Mouse (Mus musculus): ENCODE data around the gene Osbpl9. TPM values are rescaled to one million over a fixed set of nuclear protein-coding genes. Genes with fewer than 3 reads are reported as not detected.

The Osbpl9 gene
- polyA plus RNA-seq, 1 experiment from 2014 or later = 57.2 TPM

DNA sequence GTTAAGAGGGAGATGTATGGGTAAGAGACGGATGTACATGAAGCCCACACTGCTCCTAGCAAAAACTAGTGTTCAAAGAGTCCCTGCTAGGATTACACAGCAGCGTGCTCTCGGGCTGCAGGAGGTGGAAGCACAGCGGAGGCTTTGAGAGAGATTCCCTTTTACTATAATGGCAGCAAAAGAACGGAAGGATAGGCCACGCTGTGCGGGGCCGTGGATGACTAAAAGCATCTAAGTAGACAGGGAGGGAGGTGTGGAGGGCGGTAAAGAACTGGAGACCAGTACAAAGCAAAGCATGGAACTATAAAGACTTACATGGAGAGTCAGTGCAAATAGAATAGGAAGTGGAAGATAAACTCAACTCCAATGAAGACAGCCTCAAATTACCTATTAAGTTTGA lies 74.1 kb downstream of the Osbpl9 start:
- Histone ChIP-seq H3K9ac (ENCODE audit: low read length) (no peak overlapping the region), H3K36me3 (ENCODE audit: control insufficient read depth, insufficient read depth) (no peaks in the 10 kb centered on the region), H3K4me2 (ENCODE audit: low read depth, low read length) (no peak overlapping the region), H3K4me1 (ENCODE audit: control insufficient read depth, insufficient read depth, low read length) (peaks cover 15% of the 10 kb centered on the region), H3K9me3 (replicated peaks; ENCODE audit: control insufficient read depth, low read length) (no peaks in the 10 kb centered on the region), H3K27ac (ENCODE audit: low read length) (no peak overlapping the region), H3K27me3 (ENCODE audit: control insufficient read depth, insufficient read depth, low read length) (no peaks in the 10 kb centered on the region), H3K4me3 (ENCODE audit: low read length) (no peak overlapping the region)
- 88% methylated on average over 9 of the region's 9 CpGs for WGBS
- ATAC-seq (replicated peaks; ENCODE audit: extremely low read depth, insufficient read depth, low FRiP score) = no peak

DNA sequence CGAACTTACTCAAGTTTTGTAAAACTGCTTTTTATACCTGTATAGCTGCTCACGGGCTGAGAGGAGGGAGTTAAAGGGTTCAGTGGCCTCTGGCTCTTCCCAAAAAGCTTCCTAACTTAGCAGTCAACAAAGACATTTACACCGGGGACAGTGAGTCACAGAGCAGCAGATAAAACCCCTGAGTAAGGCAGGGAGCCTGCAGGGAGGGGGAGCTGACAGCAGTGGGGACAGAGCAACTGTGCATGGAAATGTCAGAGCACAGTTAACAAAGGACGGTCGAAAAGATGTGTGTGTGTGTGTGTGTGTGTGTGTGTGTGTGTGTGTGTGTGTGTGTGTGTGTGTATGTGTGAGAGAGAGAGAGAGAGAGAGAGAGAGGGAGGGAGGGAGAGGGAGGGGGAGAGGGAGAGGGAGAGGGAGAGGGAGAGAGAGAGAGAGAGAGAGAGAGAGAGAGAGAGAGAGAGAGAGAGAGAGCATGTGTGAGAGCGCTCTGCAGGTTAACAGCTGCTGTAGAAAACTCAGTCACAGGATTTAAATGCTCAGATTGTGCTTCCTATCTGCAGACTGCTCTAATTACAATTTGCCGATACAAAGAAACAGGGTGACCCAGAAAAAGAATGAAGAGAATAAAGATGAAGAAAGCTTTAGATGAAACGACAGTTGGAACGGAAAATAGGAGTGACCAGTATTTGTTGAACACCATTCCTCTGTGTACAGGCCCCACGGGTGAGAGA lies 75.1 kb downstream of the Osbpl9 start:
- Histone ChIP-seq H3K27ac (ENCODE audit: low read length) (no peak overlapping the region), H3K4me1 (ENCODE audit: control insufficient read depth, insufficient read depth, low read length) (peaks cover 19% of the 10 kb centered on the region), H3K9ac (ENCODE audit: low read length) (no peak overlapping the region), H3K36me3 (ENCODE audit: control insufficient read depth, insufficient read depth) (no peaks in the 10 kb centered on the region), H3K9me3 (replicated peaks; ENCODE audit: control insufficient read depth, low read length) (no peaks in the 10 kb centered on the region), H3K4me2 (ENCODE audit: low read depth, low read length) (no peak overlapping the region), H3K27me3 (ENCODE audit: control insufficient read depth, insufficient read depth, low read length) (no peaks in the 10 kb centered on the region), H3K4me3 (ENCODE audit: low read length) (no peak overlapping the region)
- 34% methylated on average over 10 of the region's 10 CpGs for WGBS
- ATAC-seq (replicated peaks; ENCODE audit: extremely low read depth, insufficient read depth, low FRiP score) = peak; percentile 80

DNA sequence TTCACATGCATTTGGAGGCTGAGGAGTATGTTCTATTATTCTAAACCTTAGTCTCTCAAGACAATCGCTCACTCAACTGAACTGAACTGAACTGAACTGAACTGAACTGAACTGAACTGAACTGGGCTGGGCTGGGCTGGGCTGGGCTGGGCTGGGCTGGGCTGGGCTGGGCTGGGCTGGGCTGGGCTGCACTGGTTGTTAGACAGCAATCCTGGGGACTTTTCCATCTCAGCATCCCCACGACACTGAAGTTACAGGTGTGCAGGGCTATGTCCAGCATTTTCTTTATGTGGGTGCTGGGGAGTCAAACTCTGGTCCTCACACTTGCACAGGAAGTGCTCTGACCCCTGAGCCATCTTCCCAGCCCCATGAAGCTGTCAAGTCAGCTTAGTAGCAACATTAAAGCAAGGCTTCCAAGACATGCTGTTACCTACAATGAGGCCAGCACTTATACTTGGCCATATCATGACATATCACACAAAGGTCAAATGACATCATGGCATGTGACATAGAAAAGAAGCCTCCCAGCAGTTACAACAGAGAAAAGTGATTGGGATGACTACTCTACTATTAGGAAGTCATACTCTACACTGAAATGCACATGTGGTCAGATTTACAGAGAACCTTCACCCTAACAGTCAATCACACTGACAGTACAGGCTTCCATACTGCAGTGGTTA lies 76.2 kb downstream of the Osbpl9 start:
- Histone ChIP-seq H3K9ac (ENCODE audit: low read length) (no peak overlapping the region), H3K4me2 (ENCODE audit: low read depth, low read length) (no peak overlapping the region), H3K4me1 (ENCODE audit: control insufficient read depth, insufficient read depth, low read length) (peaks cover 19% of the 10 kb centered on the region), H3K27ac (ENCODE audit: low read length) (no peak overlapping the region), H3K36me3 (ENCODE audit: control insufficient read depth, insufficient read depth) (no peaks in the 10 kb centered on the region), H3K27me3 (ENCODE audit: control insufficient read depth, insufficient read depth, low read length) (no peaks in the 10 kb centered on the region), H3K9me3 (replicated peaks; ENCODE audit: control insufficient read depth, low read length) (no peaks in the 10 kb centered on the region), H3K4me3 (ENCODE audit: low read length) (no peak overlapping the region)
- WGBS = 87% methylated on average over 2 of the region's 2 CpGs
- ATAC-seq (replicated peaks; ENCODE audit: extremely low read depth, insufficient read depth, low FRiP score) = no peak

DNA sequence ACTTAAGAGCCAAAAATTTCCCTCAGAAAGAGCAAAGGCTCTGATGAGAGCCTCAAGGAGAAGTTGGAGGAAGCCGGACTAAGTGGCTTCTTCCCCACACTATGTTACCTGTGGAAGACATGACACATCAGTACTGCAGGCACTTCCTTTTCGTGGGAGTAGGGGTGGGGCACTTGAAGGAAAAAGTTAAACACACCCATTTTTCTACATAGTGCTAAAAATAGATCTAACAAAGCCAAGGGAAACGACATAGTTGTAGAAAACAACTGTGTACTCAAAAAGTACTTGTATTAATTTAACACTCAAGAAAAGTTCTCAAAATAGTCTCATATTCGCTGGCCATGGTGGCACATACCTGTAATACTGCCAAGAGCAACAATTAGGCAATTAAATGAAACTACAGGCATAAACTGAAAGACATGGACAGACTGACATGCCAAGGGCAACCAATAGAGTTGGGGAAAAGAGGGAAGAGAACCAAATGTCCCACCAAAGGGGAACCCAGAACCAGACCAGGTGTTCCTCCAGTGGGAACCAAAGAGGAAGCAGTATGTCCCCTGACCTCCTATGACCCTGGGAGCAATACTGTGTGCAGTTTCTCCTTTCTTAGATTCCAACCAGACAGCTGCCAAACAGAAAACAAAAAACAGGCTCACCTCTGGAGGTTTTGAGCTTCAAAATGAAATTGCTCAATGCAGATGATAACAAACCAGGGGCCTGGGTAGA lies 79.1 kb downstream of the Osbpl9 start:
- Histone ChIP-seq H3K9me3 (replicated peaks; ENCODE audit: control insufficient read depth, low read length) (no peaks in the 10 kb centered on the region), H3K36me3 (ENCODE audit: control insufficient read depth, insufficient read depth) (no peaks in the 10 kb centered on the region), H3K27me3 (ENCODE audit: control insufficient read depth, insufficient read depth, low read length) (no peaks in the 10 kb centered on the region), H3K4me3 (ENCODE audit: low read length) (no peak overlapping the region), H3K4me1 (ENCODE audit: control insufficient read depth, insufficient read depth, low read length) (peaks cover 23% of the 10 kb centered on the region), H3K27ac (ENCODE audit: low read length) (no peak overlapping the region; the same call in 1 of the 2 replicates), H3K9ac (ENCODE audit: low read length) (no peak overlapping the region), H3K4me2 (ENCODE audit: low read depth, low read length) (no peak overlapping the region)
- no peak for ATAC-seq (replicated peaks; ENCODE audit: extremely low read depth, insufficient read depth, low FRiP score)
- 42% methylated on average over 4 of the region's 4 CpGs for WGBS

DNA sequence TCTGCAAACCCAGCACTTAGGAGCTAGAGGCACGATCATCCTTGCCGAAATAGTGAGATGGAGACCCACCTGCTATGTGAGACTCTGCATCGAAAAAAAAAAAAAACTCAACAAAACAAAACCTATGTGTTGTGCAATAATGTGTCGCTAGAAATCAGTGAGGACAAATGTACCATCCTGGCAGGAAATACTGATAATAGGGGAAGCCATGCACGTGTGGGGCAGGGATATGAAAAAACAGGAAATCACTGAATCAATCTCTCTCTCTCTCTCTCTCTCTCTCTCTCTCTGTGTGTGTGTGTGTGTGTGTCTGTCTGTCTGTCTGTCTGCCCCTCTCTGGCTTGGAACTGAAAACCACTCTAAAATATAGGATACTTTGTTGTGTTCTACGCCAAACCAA lies 81.3 kb downstream of the Osbpl9 start:
- no peaks in the 10 kb centered on the region for H3K36me3 ChIP-seq (ENCODE audit: control insufficient read depth, insufficient read depth)
- no peak overlapping the region for H3K4me2 ChIP-seq (ENCODE audit: low read depth, low read length)
- no peak overlapping the region for H3K9ac ChIP-seq (ENCODE audit: low read length)
- no peak overlapping the region for H3K27ac ChIP-seq (ENCODE audit: low read length)
- peaks cover 26% of the 10 kb centered on the region for H3K4me1 ChIP-seq (ENCODE audit: control insufficient read depth, insufficient read depth, low read length)
- 75% methylated on average over 6 of the region's 6 CpGs for WGBS
- H3K4me3 ChIP-seq (ENCODE audit: low read length) = no peak overlapping the region
- no peaks in the 10 kb centered on the region for H3K9me3 ChIP-seq (replicated peaks; ENCODE audit: control insufficient read depth, low read length)
- H3K27me3 ChIP-seq (ENCODE audit: control insufficient read depth, insufficient read depth, low read length) = no peaks in the 10 kb centered on the region
- ATAC-seq (replicated peaks; ENCODE audit: extremely low read depth, insufficient read depth, low FRiP score) = no peak

DNA sequence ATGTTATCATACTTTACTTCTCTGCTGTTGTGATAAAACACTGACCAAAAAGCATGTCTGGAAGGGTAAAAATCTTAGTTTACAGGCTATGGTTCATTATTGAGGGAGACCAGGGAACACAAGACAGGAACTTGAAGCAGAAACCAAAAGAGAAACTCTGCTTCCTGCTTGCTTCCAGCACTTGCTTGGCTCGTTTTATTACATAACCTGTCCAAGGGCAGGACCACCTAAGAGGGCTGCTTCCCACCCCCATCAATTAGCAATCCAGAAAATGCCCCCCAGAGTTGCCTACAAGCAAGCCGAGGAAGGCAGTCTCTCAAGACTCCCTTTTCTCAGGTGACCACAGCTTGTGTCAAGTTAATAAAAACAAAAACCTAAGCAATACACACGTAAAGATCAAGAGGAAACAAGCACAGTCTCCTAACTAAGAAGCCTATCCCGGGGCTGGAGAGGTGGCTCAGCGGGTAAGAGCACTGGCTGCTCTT lies 82.4 kb downstream of the Osbpl9 start:
- WGBS = 77% methylated on average over 5 of the region's 5 CpGs

DNA sequence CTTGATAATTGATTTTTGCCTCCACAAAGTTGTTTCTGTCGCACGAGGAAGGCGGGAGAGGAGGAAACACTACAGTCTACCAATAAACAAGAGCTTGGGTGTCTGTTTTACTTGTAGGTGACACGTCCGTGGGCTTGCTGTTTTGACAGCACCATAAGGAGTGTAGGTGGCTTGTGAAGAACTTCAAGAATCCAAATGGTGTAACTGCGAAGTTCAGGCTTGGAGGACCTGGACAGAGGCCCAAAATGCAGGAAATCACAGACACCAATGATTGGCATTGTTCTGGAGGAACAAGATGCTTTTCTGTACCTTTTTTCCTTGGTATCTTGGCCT lies 83.8 kb downstream of the Osbpl9 start:
- Histone ChIP-seq H3K4me2 (ENCODE audit: low read depth, low read length) (peak overlapping the region; percentile 91), H3K9ac (ENCODE audit: low read length) (peak overlapping the region; percentile 79), H3K27me3 (ENCODE audit: control insufficient read depth, insufficient read depth, low read length) (no peaks in the 10 kb centered on the region), H3K36me3 (ENCODE audit: control insufficient read depth, insufficient read depth) (no peaks in the 10 kb centered on the region), H3K27ac (ENCODE audit: low read length) (peak overlapping the region; percentile 89), H3K4me1 (ENCODE audit: control insufficient read depth, insufficient read depth, low read length) (peaks cover 30% of the 10 kb centered on the region), H3K4me3 (ENCODE audit: low read length) (peak overlapping the region; percentile 66), H3K9me3 (replicated peaks; ENCODE audit: control insufficient read depth, low read length) (no peaks in the 10 kb centered on the region)
- ATAC-seq (replicated peaks; ENCODE audit: extremely low read depth, insufficient read depth, low FRiP score) = no peak
- WGBS = 2% methylated on average over 6 of the region's 6 CpGs

More for the DNA sequence above, 82.4 kb downstream of the Osbpl9 start:
- Histone ChIP-seq H3K4me3 (ENCODE audit: low read length) (no peak overlapping the region), H3K27ac (ENCODE audit: low read length) (no peak overlapping the region), H3K9me3 (replicated peaks; ENCODE audit: control insufficient read depth, low read length) (no peaks in the 10 kb centered on the region), H3K4me2 (ENCODE audit: low read depth, low read length) (no peak overlapping the region), H3K9ac (ENCODE audit: low read length) (no peak overlapping the region), H3K36me3 (ENCODE audit: control insufficient read depth, insufficient read depth) (no peaks in the 10 kb centered on the region), H3K4me1 (ENCODE audit: control insufficient read depth, insufficient read depth, low read length) (peaks cover 33% of the 10 kb centered on the region), H3K27me3 (ENCODE audit: control insufficient read depth, insufficient read depth, low read length) (no peaks in the 10 kb centered on the region)
- no peak for ATAC-seq (replicated peaks; ENCODE audit: extremely low read depth, insufficient read depth, low FRiP score)

DNA sequence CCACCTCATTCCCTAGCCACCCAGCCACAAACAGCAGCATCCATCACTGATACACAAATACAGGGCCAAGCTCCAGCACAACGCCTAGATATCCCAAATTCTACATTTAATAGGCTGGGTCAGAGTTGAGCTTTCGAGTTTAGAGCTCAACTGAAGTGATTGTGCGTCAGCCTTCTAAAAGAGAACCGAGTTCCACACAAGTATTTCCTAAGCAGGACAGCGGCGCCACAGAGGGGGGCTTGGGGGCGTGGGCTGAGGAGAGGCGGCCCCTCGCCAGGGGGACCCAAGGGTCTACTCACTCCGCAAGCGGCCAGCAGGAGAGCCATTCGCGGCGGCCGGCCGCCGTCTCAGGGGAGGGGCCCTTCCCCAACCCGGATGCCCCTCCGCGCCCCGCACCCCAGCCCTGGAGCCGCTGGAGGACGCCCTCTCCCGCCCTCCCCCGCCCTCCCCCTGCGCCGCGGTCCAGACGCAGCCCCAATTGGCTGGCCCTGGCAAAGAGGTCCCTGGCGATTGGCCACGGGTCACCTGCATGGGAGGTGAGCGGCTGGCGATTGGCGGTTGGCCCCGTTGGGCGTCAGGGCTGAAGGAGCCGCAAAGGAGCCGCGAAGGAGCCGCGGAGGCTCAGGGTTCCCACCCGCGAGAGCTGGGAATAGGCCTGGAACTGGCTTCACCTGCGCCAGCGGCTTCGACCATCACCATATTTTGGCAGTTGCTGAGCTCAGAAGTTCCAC lies 84.3 kb downstream of the Osbpl9 start:
- peaks cover 29% of the 10 kb centered on the region for H3K4me1 ChIP-seq (ENCODE audit: control insufficient read depth, insufficient read depth, low read length)
- peak overlapping the region; percentile 66 for H3K4me3 ChIP-seq (ENCODE audit: low read length)
- ATAC-seq (replicated peaks; ENCODE audit: extremely low read depth, insufficient read depth, low FRiP score) = peak; percentile 98
- peak overlapping the region; percentile 91 for H3K4me2 ChIP-seq (ENCODE audit: low read depth, low read length)
- no peaks in the 10 kb centered on the region for H3K36me3 ChIP-seq (ENCODE audit: control insufficient read depth, insufficient read depth)
- no peaks in the 10 kb centered on the region for H3K27me3 ChIP-seq (ENCODE audit: control insufficient read depth, insufficient read depth, low read length)
- H3K9me3 ChIP-seq (replicated peaks; ENCODE audit: control insufficient read depth, low read length) = no peaks in the 10 kb centered on the region
- WGBS = under 1% methylated on average over 38 of the region's 46 CpGs
- peak overlapping the region; percentile 89 for H3K27ac ChIP-seq (ENCODE audit: low read length)
- peak overlapping the region; percentile 79 for H3K9ac ChIP-seq (ENCODE audit: low read length)

All from heart, embryonic 16.5 days (tissue).